Mouse (Mus musculus) limb, embryonic 12.5 days (tissue): ENCODE results near the gene Stxbp2. TPM values are rescaled to one million over a fixed set of nuclear protein-coding genes. Genes with fewer than 3 reads are reported as not detected.
A peak's percentile ranks its signal among the peaks of the same experiment; 100 is the strongest.

Experiments used
- ATAC-seq: fragments of 200-750 bp; cut with Nextera tagmentation; 2 replicates; pipeline ENCODE4 v1.8.0; 2017; ENCODE audit warnings: low read depth, moderate TSS enrichment; ENCODE audit not compliant: insufficient number of reproducible peaks, insufficient read depth, low FRiP score, low TSS enrichment
- H3K27ac ChIP-seq: fragments of 300-500 bp; sonication (generic); 2 replicates; pipeline ENCODE4 v1.5.1; 2016; ENCODE audit warnings: mild to moderate bottlenecking, moderate library complexity
- H3K27me3 ChIP-seq: fragments of 300-500 bp; sonication (generic); 2 replicates; pipeline ENCODE4 v1.6.1; 2016; ENCODE audit warnings: mild to moderate bottlenecking, moderate library complexity
- H3K36me3 ChIP-seq: fragments of 300-500 bp; sonication (generic); 2 replicates; pipeline ENCODE4 v1.6.1; 2016; ENCODE audit warnings: mild to moderate bottlenecking, moderate library complexity
- H3K4me1 ChIP-seq: fragments of 300-500 bp; sonication (generic); replicated peaks from 2 replicates; pipeline ENCODE4 v1.6.1; 2016
- H3K4me2 ChIP-seq: fragments of 300-500 bp; sonication (generic); 2 replicates; pipeline ENCODE4 v1.6.1; 2016; ENCODE audit warnings: mild to moderate bottlenecking, moderate library complexity
- H3K4me3 ChIP-seq: fragments of 300-500 bp; sonication (generic); replicated peaks from 2 replicates; pipeline ENCODE4 v1.5.1; 2016; ENCODE audit warnings: mild to moderate bottlenecking
- H3K9ac ChIP-seq: fragments of 300-500 bp; sonication (generic); replicated peaks from 2 replicates; pipeline ENCODE4 v1.6.1; 2016; ENCODE audit warnings: mild to moderate bottlenecking, moderate library complexity
- H3K9me3 ChIP-seq: fragments of 300-500 bp; sonication (generic); 2 replicates; pipeline ENCODE4 v1.6.1; 2016; ENCODE audit warnings: mild to moderate bottlenecking, moderate library complexity
- WGBS: fragments of 180-500 bp; shearing (Covaris S2); methylation state at CpG from one replicate; pipeline ENCODE4 v1.1.7; 2016; 5-methylcytosine and 5-hydroxymethylcytosine counted together
- polyA plus RNA-seq: library from polyadenylated mRNA; unstranded; fragments of >200 nt; fragmentation: Nextera tagmentation; extraction: Ambion mirVana; gene quantifications from 2 replicates; pipeline ENCODE4 v1.2.1, GENCODE M21; 2016

Stxbp2 gene
- polyA plus RNA-seq, 1 experiment from 2014 or later = 32.4 TPM

GRCm38 (mm10) chr8:3665507-3665906 lies 34.8 kb downstream of the Stxbp2 start, which contains the start of gene Mcemp1:
Mcemp1 (plus strand) TSS chr8:3665754.
- WGBS = 70% methylated on average over 6 of the region's 6 CpGs
- Histone ChIP-seq H3K27ac (no peak within 1 kb of the TSS), H3K4me3 (no peak within 1 kb of the TSS), H3K9me3 (0 out of 2 replicates have a peak, but pooled peaks cover 4% of the 10 kb centered on the region), H3K4me1 (no peaks in the 10 kb centered on the region), H3K36me3 (no peaks in the 10 kb centered on the region), H3K4me2 (no peak within 1 kb of the TSS), H3K9ac (no peak within 1 kb of the TSS), H3K27me3 (no peaks in the 10 kb centered on the region)
- ATAC-seq = no peak

- Histone ChIP-seq H3K27ac (no peak overlapping the region), H3K36me3 (no peaks in the 10 kb centered on the region), H3K4me2 (no peak overlapping the region), H3K27me3 (no peaks in the 10 kb centered on the region), H3K4me1 (0 out of 2 replicates have a peak, but pooled peaks cover 5% of the 10 kb centered on the region), H3K4me3 (no peak overlapping the region), H3K9ac (no peak overlapping the region), H3K9me3 (no peaks in the 10 kb centered on the region)
- 84% methylated on average over 2 of the region's 2 CpGs for WGBS
- no peak for ATAC-seq
Measured at GRCm38 (mm10) chr8:3670388-3670787, 39.6 kb downstream of the Stxbp2 start.

GRCm38 (mm10) chr8:3671980-3672491 lies 41.3 kb downstream of the Stxbp2 start, which contains the start of gene Fcor:
Fcor (minus strand) TSS chr8:3672362.
- Histone ChIP-seq H3K4me2 (peak within 1 kb of the TSS; percentile 56), H3K27ac (peak within 1 kb of the TSS; percentile 69), H3K4me3 (peak within 1 kb of the TSS; percentile 53), H3K9me3 (no peaks in the 10 kb centered on the region), H3K4me1 (peaks cover 11% of the 10 kb centered on the region; the same call in 1 of the 2 replicates), H3K36me3 (no peaks in the 10 kb centered on the region), H3K9ac (peak within 1 kb of the TSS; percentile 57), H3K27me3 (no peaks in the 10 kb centered on the region)
- WGBS = 0% methylated on average over 23 of the region's 23 CpGs
- peak; percentile 86 for ATAC-seq

GRCm38 (mm10) chr8:3674671-3675070 lies 43.9 kb downstream of the Stxbp2 start:
- 47% methylated on average over 3 of the region's 3 CpGs for WGBS
- H3K27me3 ChIP-seq = no peaks in the 10 kb centered on the region
- H3K4me1 ChIP-seq = peaks cover 21% of the 10 kb centered on the region; the same call in 1 of the 2 replicates
- no peak overlapping the region for H3K27ac ChIP-seq
- no peak overlapping the region for H3K4me3 ChIP-seq
- peaks cover 13% of the 10 kb centered on the region for H3K36me3 ChIP-seq
- H3K4me2 ChIP-seq = no peak overlapping the region
- ATAC-seq = no peak
- H3K9me3 ChIP-seq = no peaks in the 10 kb centered on the region
- H3K9ac ChIP-seq = no peak overlapping the region

- 1% methylated on average over 61 of the region's 61 CpGs for WGBS
- peak within 1 kb of the TSS; percentile 95 for H3K9ac ChIP-seq
- H3K4me1 ChIP-seq = peaks cover 21% of the 10 kb centered on the region; the same call in 1 of the 2 replicates
Measured at GRCm38 (mm10) chr8:3676131-3676992, 45.6 kb downstream of the Stxbp2 start, which contains the start of gene Trappc5. Trappc5 (plus strand) TSS chr8:3676299.

GRCm38 (mm10) chr8:3676993-3677579 lies 46.3 kb downstream of the Stxbp2 start:
- Histone ChIP-seq H3K9ac (peak overlapping the region; percentile 95), H3K4me1 (peaks cover 21% of the 10 kb centered on the region; the same call in 1 of the 2 replicates), H3K9me3 (no peaks in the 10 kb centered on the region), H3K27me3 (no peaks in the 10 kb centered on the region), H3K4me2 (peak overlapping the region; percentile 82), H3K4me3 (peak overlapping the region; percentile 86), H3K27ac (peak overlapping the region; percentile 90), H3K36me3 (peaks cover 36% of the 10 kb centered on the region)
- 7% methylated on average over 15 of the region's 15 CpGs for WGBS
- ATAC-seq = no peak

More at GRCm38 (mm10) chr8:3676131-3676992, 45.6 kb downstream of the Stxbp2 start, which contains the start of gene Trappc5:
- peak within 1 kb of the TSS; percentile 90 for H3K27ac ChIP-seq
- H3K36me3 ChIP-seq = peaks cover 30% of the 10 kb centered on the region
- ATAC-seq = peak; percentile 83
- H3K4me2 ChIP-seq = peak within 1 kb of the TSS; percentile 82
- peak within 1 kb of the TSS; percentile 86 for H3K4me3 ChIP-seq
- no peaks in the 10 kb centered on the region for H3K9me3 ChIP-seq
- no peaks in the 10 kb centered on the region for H3K27me3 ChIP-seq

GRCm38 (mm10) chr8:3678831-3679230 lies 48.1 kb downstream of the Stxbp2 start:
- Histone ChIP-seq H3K4me1 (peaks cover 16% of the 10 kb centered on the region; the same call in 1 of the 2 replicates), H3K4me3 (no peak overlapping the region), H3K27ac (no peak overlapping the region), H3K4me2 (no peak overlapping the region), H3K27me3 (no peaks in the 10 kb centered on the region), H3K9ac (no peak overlapping the region), H3K9me3 (no peaks in the 10 kb centered on the region), H3K36me3 (peaks cover 39% of the 10 kb centered on the region)
- no peak for ATAC-seq
- 96% methylated on average over 23 of the region's 23 CpGs for WGBS

- Histone ChIP-seq H3K36me3 (peaks cover 39% of the 10 kb centered on the region), H3K27ac (no peak overlapping the region), H3K4me3 (no peak overlapping the region), H3K9ac (no peak overlapping the region), H3K27me3 (no peaks in the 10 kb centered on the region), H3K4me1 (peaks cover 16% of the 10 kb centered on the region; the same call in 1 of the 2 replicates), H3K9me3 (no peaks in the 10 kb centered on the region), H3K4me2 (no peak overlapping the region)
- no peak for ATAC-seq
- 95% methylated on average over 23 of the region's 23 CpGs for WGBS
Measured at GRCm38 (mm10) chr8:3679236-3679635, 48.5 kb downstream of the Stxbp2 start.

GRCm38 (mm10) chr8:3679656-3680055 lies 48.9 kb downstream of the Stxbp2 start:
- WGBS = 93% methylated on average over 5 of the region's 5 CpGs
- no peak overlapping the region for H3K27ac ChIP-seq
- no peak for ATAC-seq
- no peak overlapping the region for H3K4me3 ChIP-seq
- H3K27me3 ChIP-seq = no peaks in the 10 kb centered on the region
- H3K9me3 ChIP-seq = no peaks in the 10 kb centered on the region
- H3K4me2 ChIP-seq = no peak overlapping the region
- H3K4me1 ChIP-seq = peaks cover 16% of the 10 kb centered on the region; the same call in 1 of the 2 replicates
- peaks cover 39% of the 10 kb centered on the region for H3K36me3 ChIP-seq
- no peak overlapping the region for H3K9ac ChIP-seq

- Histone ChIP-seq H3K4me2 (no peak overlapping the region), H3K27ac (no peak overlapping the region), H3K9ac (no peak overlapping the region), H3K4me3 (no peak overlapping the region), H3K4me1 (peaks cover 6% of the 10 kb centered on the region; the same call in 1 of the 2 replicates), H3K36me3 (peaks cover 39% of the 10 kb centered on the region), H3K27me3 (no peaks in the 10 kb centered on the region), H3K9me3 (no peaks in the 10 kb centered on the region)
- ATAC-seq = no peak
- WGBS = 95% methylated on average over 5 of the region's 5 CpGs
Measured at GRCm38 (mm10) chr8:3682435-3682834, 51.7 kb downstream of the Stxbp2 start.
